Mouse (Mus musculus): ENCODE measurements at regions not wholly inside any gene's neighbourhood (a gene's known extent, or its start where the extent isn't known, plus 50 kb on each side); places are given as distances from the start of the nearest gene placed in this dataset. TPM values are rescaled to one million over a fixed set of nuclear protein-coding genes. Genes with fewer than 3 reads are reported as not detected.

DNA sequence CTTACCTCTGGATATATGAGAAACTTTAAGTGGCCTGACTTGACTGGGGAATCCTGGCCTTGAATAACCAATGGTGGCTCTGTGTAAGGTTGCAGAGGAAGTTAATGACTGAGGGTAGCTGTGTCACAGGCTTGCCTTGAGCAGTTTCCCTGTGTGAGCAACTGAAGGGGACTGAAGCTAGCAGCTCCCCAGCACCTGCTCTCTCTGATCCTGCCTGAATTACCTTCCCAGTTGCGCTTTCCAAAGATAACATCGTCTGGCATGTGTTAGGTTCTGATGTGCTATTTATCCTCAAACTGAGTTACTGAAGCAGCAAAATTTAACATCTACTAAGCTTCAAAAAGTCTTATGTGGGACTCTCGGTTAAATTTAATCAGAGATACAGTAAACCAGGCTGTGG lies 56.1 kb upstream of the Arpp21 start:
- ATAC-seq (ENCODE audit: low FRiP score), result no peak
- WGBS, result 82% methylated on average over 3 of the region's 3 CpGs

More for the DNA sequence above, 56.1 kb upstream of the Arpp21 start:
- H3K4me3 ChIP-seq (replicated peaks), result no peak overlapping the region
- no peaks in the 10 kb centered on the region for H3K4me1 ChIP-seq
- H3K9ac ChIP-seq (replicated peaks), result no peak overlapping the region
- H3K27me3 ChIP-seq (replicated peaks), result no peaks in the 10 kb centered on the region
- no peak overlapping the region for H3K27ac ChIP-seq (replicated peaks)
- no peak overlapping the region for H3K4me2 ChIP-seq
- no peaks in the 10 kb centered on the region for H3K36me3 ChIP-seq
- H3K9me3 ChIP-seq (replicated peaks), result no peaks in the 10 kb centered on the region

Small RNAs in the stretch of these regions (microRNA-seq; reads per million reads assigned to microRNA genes)
- not detected for gene Gm27847
